Mouse (Mus musculus) gastrocnemius, adult 8-10 months (tissue): Measurements from ENCODE around the gene Krtap7-1. TPM values are rescaled to one million over a fixed set of nuclear protein-coding genes. Genes with fewer than 3 reads are reported as not detected.

Source experiments
- DNase-seq, 2 experiments: peaks; one replicate each; pipeline ENCODE4 v3.0.0; 2022; ENCODE audit warnings: low spot score in 2 of 2
- total RNA-seq, 4 experiments: library from RNA; stranded (reverse); gene quantifications; 2 replicates each; pipeline ENCODE4 v1.2.4; 2022

Gene Krtap7-1
- not detected for total RNA-seq

DNA sequence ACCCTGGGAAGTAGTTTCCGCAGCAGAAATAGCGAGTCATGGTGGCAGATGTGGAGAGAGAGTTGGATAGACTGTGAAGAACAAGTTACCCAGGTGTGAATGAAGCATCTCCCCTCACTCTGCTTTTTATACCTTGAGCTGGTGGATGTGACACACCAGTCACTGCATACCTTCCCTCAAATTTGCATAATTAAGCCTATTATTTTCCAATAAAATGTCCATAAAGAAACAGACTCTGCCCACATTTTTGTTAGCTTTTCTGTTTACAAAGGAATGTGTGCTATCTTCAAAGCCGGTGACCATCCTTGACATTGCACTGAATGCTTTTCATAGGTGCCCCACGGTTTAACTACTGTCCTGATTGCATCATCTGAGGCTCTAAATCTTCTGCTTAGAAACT lies at the start of gene Krtap7-1:
Krtap7-1 (minus strand) TSS at position 101 of the 400 bp plus-strand sequence.
- no peak for DNase-seq

DNA sequence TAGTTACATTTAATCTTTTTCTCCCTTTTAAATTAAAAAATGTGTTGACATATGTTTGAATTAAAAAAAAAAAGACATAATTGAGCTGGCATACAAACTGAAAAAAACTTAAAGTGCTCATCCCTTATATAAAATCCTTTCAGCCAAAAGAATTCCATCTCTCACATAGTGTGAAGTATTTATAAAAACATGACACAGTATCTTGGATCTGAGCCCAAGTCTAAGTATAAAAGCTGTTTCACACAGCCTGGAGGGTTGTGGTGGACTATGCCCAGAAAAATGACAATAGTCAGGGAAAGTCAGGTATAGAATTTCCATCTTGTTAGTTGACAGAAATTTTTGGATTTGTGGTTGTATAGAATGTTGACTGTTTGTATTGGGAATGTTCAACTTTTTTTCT lies 42.2 kb upstream of the Krtap7-1 start:
- no peak for DNase-seq

- no peak for DNase-seq
Observed at GRCm38 (mm10) chr16:89538031-89538484, 29.9 kb upstream of the Krtap7-1 start.

- DNase-seq: no peak
Observed at GRCm38 (mm10) chr16:89537349-89537748, 29.2 kb upstream of the Krtap7-1 start.

- DNase-seq: no peak
Observed at GRCm38 (mm10) chr16:89530547-89530946, 22.4 kb upstream of the Krtap7-1 start.

GRCm38 (mm10) chr16:89529846-89530245 lies 21.7 kb upstream of the Krtap7-1 start:
- DNase-seq: no peak

DNA sequence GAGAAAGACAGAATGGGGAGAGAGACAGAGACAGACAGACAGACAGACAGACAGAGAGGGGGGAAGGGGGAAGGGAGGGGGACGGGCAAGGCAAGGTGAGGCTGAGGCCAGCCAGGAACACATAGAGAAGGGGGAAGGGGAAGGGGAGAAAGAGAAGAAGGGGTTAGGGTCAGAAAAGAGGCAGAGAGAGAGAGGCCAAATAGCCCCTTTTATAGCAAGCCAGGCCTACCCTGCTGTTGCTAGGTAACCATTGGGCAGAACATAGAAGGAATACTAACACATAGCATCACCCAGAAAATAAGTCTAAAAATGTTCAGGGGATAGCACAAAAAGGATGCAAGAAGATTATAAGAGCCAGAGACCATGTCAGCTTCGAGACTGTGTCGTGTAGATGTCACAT lies 20.3 kb upstream of the Krtap7-1 start:
- no peak for DNase-seq

- no peak for DNase-seq
Observed at GRCm38 (mm10) chr16:89520996-89521395, 12.9 kb upstream of the Krtap7-1 start.

GRCm38 (mm10) chr16:89520555-89520954 lies 12.4 kb upstream of the Krtap7-1 start:
- no peak for DNase-seq

- no peak for DNase-seq
Observed at GRCm38 (mm10) chr16:89520091-89520490, 12.0 kb upstream of the Krtap7-1 start.

GRCm38 (mm10) chr16:89517635-89518034 lies 9.5 kb upstream of the Krtap7-1 start:
- no peak for DNase-seq

GRCm38 (mm10) chr16:89513431-89513830 lies 5.3 kb upstream of the Krtap7-1 start:
- no peak for DNase-seq

DNA sequence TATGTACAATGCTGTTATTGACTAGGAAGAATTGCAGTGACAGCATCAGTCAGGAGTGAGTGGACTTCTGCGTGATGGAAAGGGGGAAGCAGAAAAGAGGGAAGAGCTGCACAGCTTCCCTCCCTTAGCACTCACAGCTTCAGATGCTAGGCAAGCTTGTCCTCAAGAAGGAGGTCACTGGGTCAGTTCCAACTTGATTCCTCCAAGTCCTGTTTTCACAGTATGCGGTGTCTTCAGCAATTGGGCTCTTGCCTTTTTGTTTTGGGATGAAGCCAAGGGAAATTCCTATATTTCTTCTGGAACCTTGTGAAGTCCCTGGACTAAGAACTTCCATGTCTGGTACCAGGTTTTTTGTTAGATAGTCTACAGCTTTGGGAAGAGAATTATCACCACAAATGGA lies 4.6 kb downstream of the Krtap7-1 start:
- no peak for DNase-seq

GRCm38 (mm10) chr16:89501870-89502269 lies 6.3 kb downstream of the Krtap7-1 start:
- DNase-seq: no peak

DNA sequence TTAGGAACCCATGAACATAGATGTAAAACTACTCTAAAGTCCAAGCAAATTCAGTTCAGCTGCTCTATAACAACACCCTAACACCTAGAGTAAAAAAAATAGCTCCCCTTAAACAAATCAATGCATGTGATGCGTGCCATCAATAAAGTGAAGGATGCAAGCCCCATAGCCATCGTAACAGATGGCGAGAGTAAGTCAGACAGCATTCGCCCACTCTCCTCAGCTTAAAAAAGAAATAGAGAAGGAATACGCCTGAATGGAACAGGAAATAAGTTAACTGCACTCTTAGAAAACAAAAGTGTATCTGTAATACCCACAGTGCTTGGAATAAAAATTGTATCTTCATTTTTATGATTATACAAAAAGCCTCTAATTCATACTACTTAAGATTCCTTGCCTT lies 11.1 kb downstream of the Krtap7-1 start:
- no peak for DNase-seq

GRCm38 (mm10) chr16:89495394-89496153 lies 12.5 kb downstream of the Krtap7-1 start:
- DNase-seq: no peak

GRCm38 (mm10) chr16:89487852-89488251 lies 20.3 kb downstream of the Krtap7-1 start, which contains the start of gene Krtap8-1:
TSS of gene Krtap8-1 (minus strand) at chr16:89487952.
- DNase-seq: no peak

- no peak for DNase-seq
Observed at GRCm38 (mm10) chr16:89477679-89478314, 30.3 kb downstream of the Krtap7-1 start.

- no peak for DNase-seq
Observed at GRCm38 (mm10) chr16:89461189-89461588, 46.9 kb downstream of the Krtap7-1 start.
